Mouse (Mus musculus) embryonic facial prominence, embryonic 11.5 days (tissue): ENCODE data around the gene Amtn. TPM values are rescaled to one million over a fixed set of nuclear protein-coding genes. Genes with fewer than 3 reads are reported as not detected.
"Not testable (repeated sequence)": the region's sequence is repeated elsewhere in the genome, so short reads cannot be mapped to it uniquely, and the experiment has no call there.

Experiments used
- ATAC-seq: fragments of 200-750 bp; cut with Nextera tagmentation; replicated peaks from 2 replicates; pipeline ENCODE4 v1.8.0; 2017; ENCODE audit warnings: low read depth; ENCODE audit not compliant: insufficient number of reproducible peaks, low FRiP score, low TSS enrichment
- DNase-seq: peaks from one replicate; pipeline ENCODE4 v3.0.0-alpha.2; 2015; ENCODE audit warnings: low spot score
- H3K27ac ChIP-seq: fragments of 300-500 bp; sonication (generic); replicated peaks from 2 replicates; pipeline ENCODE4 v1.5.1; 2014; ENCODE audit warnings: mild to moderate bottlenecking, low read depth, low read length, control low read depth
- H3K27me3 ChIP-seq: fragments of 300-500 bp; sonication (generic); 2 replicates; pipeline ENCODE4 v1.6.1; 2014; ENCODE audit warnings: mild to moderate bottlenecking, low read length, moderate library complexity, mixed read lengths; ENCODE audit not compliant: control insufficient read depth, insufficient read depth
- H3K36me3 ChIP-seq: fragments of 300-500 bp; sonication (generic); replicated peaks from 2 replicates; pipeline ENCODE4 v1.6.1; 2014; ENCODE audit warnings: low read depth, mild to moderate bottlenecking, low read length, moderate library complexity, mixed read lengths; ENCODE audit not compliant: control insufficient read depth, insufficient read depth
- H3K4me1 ChIP-seq: fragments of 300-500 bp; sonication (generic); 2 replicates; pipeline ENCODE4 v1.6.1; 2014; ENCODE audit warnings: low read length, mixed read lengths; ENCODE audit not compliant: control insufficient read depth, insufficient read depth
- H3K4me2 ChIP-seq: fragments of 300-500 bp; sonication (generic); 2 replicates; pipeline ENCODE4 v1.6.1; 2014; ENCODE audit warnings: low read depth, mild to moderate bottlenecking, control low read depth, low read length, moderate library complexity
- H3K4me3 ChIP-seq: fragments of 300-500 bp; sonication (generic); 2 replicates; pipeline ENCODE4 v1.5.1; 2014; ENCODE audit warnings: low read depth, low read length, control low read depth
- H3K9ac ChIP-seq: fragments of 300-500 bp; sonication (generic); replicated peaks from 2 replicates; pipeline ENCODE4 v1.6.1; 2014; ENCODE audit warnings: mild to moderate bottlenecking, control low read depth, low read length
- H3K9me3 ChIP-seq: fragments of 300-500 bp; sonication (generic); replicated peaks from 2 replicates; pipeline ENCODE4 v1.6.1; 2016; ENCODE audit warnings: mild to moderate bottlenecking, low read length, inconsistent platforms, mixed read lengths; ENCODE audit not compliant: control insufficient read depth
- WGBS: fragments of 180-500 bp; shearing (Covaris S2); extraction: QIAGEN DNeasy Blood & Tissue Kit; methylation state at CpG from one replicate; pipeline ENCODE4 v1.1.7; 2014; 5-methylcytosine and 5-hydroxymethylcytosine counted together
- polyA plus RNA-seq: library from polyadenylated mRNA; unstranded; fragments of >200 nt; fragmentation: Nextera tagmentation; extraction: Ambion mirVana; gene quantifications from 2 replicates; pipeline ENCODE4 v1.2.1, GENCODE M21; 2014

Amtn gene
- polyA plus RNA-seq, 1 experiment from 2014 or later, result not detected

- Histone ChIP-seq H3K4me3 (no peak overlapping the region), H3K9me3 (no peaks in the 10 kb centered on the region), H3K4me2 (no peak overlapping the region), H3K4me1 (no peaks in the 10 kb centered on the region), H3K9ac (no peak overlapping the region), H3K27me3 (no peaks in the 10 kb centered on the region), H3K36me3 (no peaks in the 10 kb centered on the region), H3K27ac (no peak overlapping the region)
- DNase-seq (peak; percentile 90), ATAC-seq (no peak)
- 9% methylated on average over 6 of the region's 6 CpGs for WGBS
Observed at GRCm38 (mm10) chr5:88399849-88400248, 23.9 kb downstream of the Amtn start.

GRCm38 (mm10) chr5:88401464-88401863 lies 25.6 kb downstream of the Amtn start:
- no peaks in the 10 kb centered on the region for H3K27me3 ChIP-seq
- H3K9ac ChIP-seq, result no peak overlapping the region
- no peak for ATAC-seq
- WGBS, result 85% methylated on average over 3 of the region's 3 CpGs
- H3K4me1 ChIP-seq, result no peaks in the 10 kb centered on the region
- no peak overlapping the region for H3K4me3 ChIP-seq
- H3K9me3 ChIP-seq, result no peaks in the 10 kb centered on the region
- DNase-seq, result no peak
- H3K4me2 ChIP-seq, result no peak overlapping the region
- H3K36me3 ChIP-seq, result no peaks in the 10 kb centered on the region
- no peak overlapping the region for H3K27ac ChIP-seq

DNA sequence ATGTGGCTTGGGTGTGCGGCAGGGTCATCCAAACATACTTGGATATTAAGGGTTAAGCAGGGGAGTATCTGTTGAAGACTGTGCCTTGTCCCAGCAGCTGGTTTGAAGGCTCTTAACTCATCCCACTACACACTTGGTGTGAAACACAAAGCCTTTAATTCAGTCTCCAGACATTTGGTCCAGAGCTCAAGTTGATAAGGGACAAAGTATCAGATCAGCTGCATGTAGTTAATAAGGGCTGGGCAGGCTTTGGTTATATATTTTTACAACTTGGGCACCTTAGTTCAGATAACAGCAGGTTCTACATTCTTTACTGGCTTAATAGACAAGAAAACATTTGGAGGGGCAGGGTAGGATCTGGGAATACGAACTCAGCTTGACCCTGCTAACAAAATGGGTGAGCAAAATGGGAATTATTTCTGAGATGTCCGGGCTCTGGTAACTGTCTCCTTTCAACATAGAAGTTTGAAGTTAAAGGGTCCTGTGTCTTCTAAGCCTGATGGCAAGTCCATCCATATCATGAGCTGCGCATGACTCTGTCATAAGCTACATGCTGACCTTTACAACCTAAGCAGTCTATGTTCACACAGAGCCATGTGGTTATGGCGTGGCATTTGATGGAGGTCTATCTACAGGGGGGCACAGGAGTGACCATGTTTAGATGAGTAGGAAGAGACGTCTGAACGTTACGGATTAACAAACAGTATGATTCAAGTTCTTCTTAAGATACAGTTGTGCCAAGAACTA lies 44.6 kb downstream of the Amtn start:
- H3K4me3 ChIP-seq, result no peak overlapping the region

GRCm38 (mm10) chr5:88424892-88425291 lies 49.0 kb downstream of the Amtn start:
- not testable (repeated sequence) for H3K4me1 ChIP-seq, H3K27ac ChIP-seq, H3K9me3 ChIP-seq, ATAC-seq, H3K4me2 ChIP-seq, DNase-seq, H3K27me3 ChIP-seq, H3K9ac ChIP-seq, H3K36me3 ChIP-seq, H3K4me3 ChIP-seq
- 69% methylated on average over 2 of the region's 2 CpGs for WGBS

More for the DNA sequence above, 44.6 kb downstream of the Amtn start:
- Histone ChIP-seq H3K27me3 (no peaks in the 10 kb centered on the region), H3K36me3 (no peaks in the 10 kb centered on the region), H3K9ac (no peak overlapping the region), H3K27ac (no peak overlapping the region), H3K4me1 (no peaks in the 10 kb centered on the region), H3K4me2 (no peak overlapping the region), H3K9me3 (no peaks in the 10 kb centered on the region)
- DNase-seq (no peak), ATAC-seq (no peak)
- 90% methylated on average over 8 of the region's 8 CpGs for WGBS

DNA sequence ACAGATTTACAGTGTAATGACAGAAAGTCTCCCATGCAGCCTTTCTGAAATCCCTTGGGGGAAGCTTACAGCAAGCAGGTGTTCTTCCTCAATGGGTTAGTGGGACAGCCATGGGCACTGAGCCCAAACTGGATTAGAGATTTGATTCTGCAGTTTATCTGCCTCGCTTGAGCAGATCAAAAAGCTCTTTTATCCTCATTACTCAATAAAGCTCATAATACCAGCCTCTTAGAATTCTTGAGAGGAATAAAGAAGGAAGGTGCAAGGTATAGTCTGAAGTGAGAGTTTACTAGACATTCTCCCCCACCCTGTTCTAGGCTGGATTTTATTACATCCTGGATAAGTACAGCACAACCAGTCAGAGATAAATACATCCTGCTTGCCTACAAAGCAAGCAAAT lies 50.8 kb downstream of the Amtn start:
- ATAC-seq, result peak; percentile 59; the same call in 1 of the 2 replicates
- 79% methylated on average over 1 of the region's 1 CpGs for WGBS
- no peaks in the 10 kb centered on the region for H3K4me1 ChIP-seq
- no peak overlapping the region for H3K4me3 ChIP-seq
- H3K9ac ChIP-seq, result no peak overlapping the region
- no peaks in the 10 kb centered on the region for H3K27me3 ChIP-seq
- H3K36me3 ChIP-seq, result no peaks in the 10 kb centered on the region
- no peak overlapping the region for H3K4me2 ChIP-seq
- DNase-seq, result no peak
- no peak overlapping the region for H3K27ac ChIP-seq
- no peaks in the 10 kb centered on the region for H3K9me3 ChIP-seq

Other genes with a start within 250 kb of the Amtn start
- not detected in 2 replicates for gene Gm11115, start 222.0 kb upstream of the Amtn start, polyA plus RNA-seq
- gene Gm7714, start 107.2 kb upstream of the Amtn start, polyA plus RNA-seq, result not detected in 2 replicates
- gene Prol1, start 58.8 kb upstream of the Amtn start, polyA plus RNA-seq, result not detected in 2 replicates
- 0.70 and 0.94 TPM in 2 replicates for gene Ambn, start 79.9 kb downstream of the Amtn start, polyA plus RNA-seq
- gene Enam, start 111.9 kb downstream of the Amtn start, polyA plus RNA-seq, result not detected in 2 replicates
- 0.35 and 0.39 TPM in 2 replicates for gene Jchain, start 151.8 kb downstream of the Amtn start, polyA plus RNA-seq
- gene Utp3, start 178.4 kb downstream of the Amtn start, polyA plus RNA-seq, result 75.6 and 76.0 TPM in 2 replicates
- gene Rufy3, start 188.9 kb downstream of the Amtn start, polyA plus RNA-seq, result 34.1 and 39.9 TPM in 2 replicates